Mouse (Mus musculus) liver, embryonic 14 days (tissue): Measurements from ENCODE around the gene Smim11. TPM values are rescaled to one million over a fixed set of nuclear protein-coding genes. Genes with fewer than 3 reads are reported as not detected.

Experiments
- polyA plus RNA-seq: library from polyadenylated mRNA; depleted of rRNA; stranded (reverse); fragments of >200 nt; gene quantifications from 2 replicates; pipeline ENCODE4 v1.2.3, GENCODE M21; 2012; rRNA removed

Gene Smim11
- polyA plus RNA-seq, result 25.5 and 26.2 TPM in 2 replicates

DNA sequence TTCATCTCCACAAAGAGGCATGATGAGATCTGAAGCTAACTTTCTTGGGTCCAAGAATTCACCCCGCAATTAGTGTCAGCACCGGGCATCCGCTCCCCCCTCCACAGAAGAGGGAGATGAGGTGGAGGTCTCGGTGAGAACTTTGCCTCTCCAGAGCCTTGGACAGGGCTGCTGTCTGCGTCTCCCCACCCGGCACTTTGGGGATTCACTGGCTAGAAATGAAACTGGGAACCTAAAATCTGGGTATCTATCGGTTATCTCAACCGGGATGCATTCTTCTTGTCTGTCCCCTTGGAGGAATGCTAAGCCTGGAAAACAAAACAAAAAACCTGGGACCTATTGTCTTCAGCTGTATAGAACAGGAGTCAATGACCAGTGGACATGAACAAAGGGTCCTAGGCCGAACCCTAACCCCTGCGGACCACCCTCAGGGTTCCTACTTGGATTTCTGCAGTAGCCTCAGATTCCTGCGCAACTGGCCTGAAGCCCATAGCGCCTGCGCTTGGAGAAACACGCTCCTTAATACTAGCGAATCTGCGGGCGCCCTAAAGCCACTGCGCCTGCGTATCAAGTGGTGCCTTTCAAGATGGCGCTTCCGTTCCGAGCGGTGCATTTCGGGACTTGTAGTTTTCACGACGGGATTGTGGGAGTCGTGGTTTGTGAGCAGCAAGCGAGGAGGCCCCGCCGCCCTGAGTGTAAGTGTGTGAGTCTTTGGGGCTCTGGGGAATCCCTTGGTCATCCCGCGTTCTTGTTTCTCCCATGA is at the start of gene Smim11:
TSS of gene Smim11 (plus strand) at position 638 of the 763 bp plus-strand sequence.

DNA sequence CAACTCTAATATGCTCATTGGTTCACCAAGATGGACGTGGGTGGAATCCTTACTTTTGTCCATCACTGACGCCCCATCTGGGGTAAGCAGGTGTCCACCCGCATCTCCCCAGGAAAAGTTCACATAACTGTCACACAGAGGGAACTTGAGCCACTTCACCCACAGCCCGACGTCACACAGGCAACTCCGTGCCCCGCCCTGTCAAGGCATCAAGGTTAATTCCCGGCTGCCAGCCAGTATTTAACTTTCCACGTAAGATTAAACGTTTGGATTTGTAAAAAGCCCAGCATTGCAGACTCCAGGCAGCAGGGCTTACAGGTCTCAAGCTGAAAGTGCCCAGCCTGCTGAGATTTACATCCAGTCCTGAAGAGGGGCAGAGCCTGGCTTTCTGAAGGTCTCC is 9.0 kb upstream of the Smim11 start, which contains the start of gene Kcne2:
TSS of gene Kcne2 (plus strand) at position 289 of the 400 bp plus-strand sequence.

DNA sequence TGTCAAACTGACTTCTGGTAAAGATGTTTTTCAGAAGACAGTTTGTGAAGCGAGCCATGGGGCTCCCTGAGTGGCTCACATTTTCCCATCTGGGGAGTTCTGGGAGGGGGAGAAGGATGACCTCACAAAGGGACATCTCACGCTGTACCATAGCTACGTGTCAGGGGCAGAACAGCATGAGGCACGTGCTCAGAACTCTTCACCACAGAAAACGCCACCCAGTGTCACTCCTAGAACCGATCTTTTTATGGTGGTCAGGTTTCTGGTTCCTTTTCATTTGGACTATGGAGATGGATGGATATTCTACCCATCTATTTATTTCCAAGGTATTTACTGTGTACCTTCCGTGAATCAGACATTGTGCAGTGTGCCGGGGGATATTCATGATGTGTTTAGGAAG is 20.3 kb downstream of the Smim11 start, which contains the start of gene Fam243:
TSS of gene Fam243 (minus strand) at position 101 of the 400 bp plus-strand sequence.

DNA sequence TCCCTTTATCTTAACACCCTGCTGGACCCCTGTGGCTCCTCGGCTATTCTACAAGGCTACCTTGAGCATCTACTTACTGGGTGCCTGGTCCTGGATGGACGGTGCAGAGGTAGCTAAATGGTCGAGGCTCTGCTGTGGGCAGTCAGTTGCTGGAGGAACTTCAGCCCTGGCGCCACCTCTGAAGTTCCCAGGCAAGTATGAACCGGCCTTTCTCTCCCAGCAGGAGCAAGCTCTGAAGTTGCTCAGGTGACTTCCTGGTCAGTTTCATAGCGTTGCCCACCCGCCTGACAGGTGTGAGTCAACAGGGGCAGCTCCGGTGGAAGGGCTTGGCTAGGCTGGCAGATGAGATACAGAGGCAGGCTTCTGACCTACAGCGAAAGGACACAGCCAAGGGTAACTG is 58.1 kb downstream of the Smim11 start, which contains the start of gene Kcne1:
TSS of gene Kcne1 (minus strand) at position 240 of the 400 bp plus-strand sequence.

Other genes with a start within 250 kb of the Smim11 start
- gene Mrps6, start 243.0 kb upstream of the Smim11 start, polyA plus RNA-seq, result 14.4 and 16.6 TPM in 2 replicates
- 0.03 TPM in 1 of 2 replicates, not detected in the other for gene Gm49711, start 243.0 kb upstream of the Smim11 start, polyA plus RNA-seq
- gene Slc5a3, start 243.0 kb upstream of the Smim11 start, polyA plus RNA-seq, result 0.48 and 0.54 TPM in 2 replicates
- 0.03 TPM in 1 of 2 replicates, not detected in the other for gene Kcne2, start 8.9 kb upstream of the Smim11 start, polyA plus RNA-seq
- gene Fam243, start 20.2 kb downstream of the Smim11 start, polyA plus RNA-seq, result not detected in 2 replicates
- not detected in 2 replicates for gene Kcne1, start 58.2 kb downstream of the Smim11 start, polyA plus RNA-seq
- 6.4 and 6.8 TPM in 2 replicates for gene Rcan1, start 169.6 kb downstream of the Smim11 start, polyA plus RNA-seq
- 0.24 and 0.29 TPM in 2 replicates for gene Clic6, start 184.4 kb downstream of the Smim11 start, polyA plus RNA-seq